Mouse (Mus musculus): ENCODE measurements around the gene Ppfibp1.

Gene Ppfibp1

DNA sequence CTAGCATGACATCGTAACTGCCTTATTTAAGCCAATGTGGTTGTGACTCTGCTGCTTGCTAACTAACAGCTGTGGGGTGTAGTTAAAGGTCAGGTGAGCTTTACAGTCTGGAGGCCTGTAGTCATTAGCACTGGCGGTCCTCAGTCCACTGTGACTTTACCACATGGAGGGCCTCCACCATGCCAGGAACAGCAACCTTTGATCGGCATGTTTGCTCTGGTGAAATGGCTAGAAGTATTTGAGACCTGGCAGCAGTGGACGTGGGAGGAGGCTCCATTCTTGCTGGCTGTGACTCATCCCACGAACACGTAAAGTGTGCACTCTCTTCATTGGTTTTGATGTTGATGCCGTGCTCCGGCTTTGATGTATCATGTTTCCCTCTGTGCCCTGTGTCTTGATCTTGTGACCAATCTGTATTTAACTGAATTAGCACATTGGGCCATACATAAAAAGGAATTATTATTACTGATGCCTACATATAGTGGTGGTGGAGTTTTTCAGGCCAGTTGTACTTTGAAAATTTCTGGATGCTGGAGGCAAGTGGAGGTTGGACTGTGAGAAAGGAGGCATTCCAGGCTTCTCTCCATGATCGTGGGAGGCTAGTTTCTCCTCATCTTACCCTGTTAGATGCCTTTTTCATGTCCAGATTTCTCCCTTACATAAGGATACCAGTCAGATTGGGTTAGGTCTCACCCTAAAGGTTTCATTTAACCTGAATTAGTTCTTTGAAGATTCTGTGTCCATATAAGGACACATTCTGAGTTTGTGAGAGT, 71.8 kb downstream of the Ppfibp1 start:
- DNase-seq (ENCODE audit: low read depth) = peak; percentile 93

DNA sequence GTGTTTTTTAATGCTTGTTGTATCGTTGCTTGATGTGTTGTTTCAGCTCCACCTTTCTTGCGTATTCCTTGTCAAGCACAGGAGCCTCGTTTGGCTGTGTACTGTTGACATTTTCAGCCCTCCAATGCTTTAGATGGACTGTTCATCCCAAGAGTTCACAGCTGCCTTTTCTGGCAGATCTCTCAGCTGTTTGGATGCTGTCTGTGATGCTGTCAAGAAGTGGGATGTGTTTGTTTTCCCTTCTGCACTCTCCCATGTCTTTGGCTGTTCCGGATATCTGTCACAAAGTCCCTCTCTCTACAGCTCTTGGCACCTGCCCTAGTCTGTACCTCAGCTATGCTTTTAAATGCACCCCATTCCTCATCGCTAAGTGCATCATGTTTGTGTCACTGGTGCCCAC, 72.7 kb downstream of the Ppfibp1 start:
- DNase-seq (ENCODE audit: low read depth) = no peak

DNA sequence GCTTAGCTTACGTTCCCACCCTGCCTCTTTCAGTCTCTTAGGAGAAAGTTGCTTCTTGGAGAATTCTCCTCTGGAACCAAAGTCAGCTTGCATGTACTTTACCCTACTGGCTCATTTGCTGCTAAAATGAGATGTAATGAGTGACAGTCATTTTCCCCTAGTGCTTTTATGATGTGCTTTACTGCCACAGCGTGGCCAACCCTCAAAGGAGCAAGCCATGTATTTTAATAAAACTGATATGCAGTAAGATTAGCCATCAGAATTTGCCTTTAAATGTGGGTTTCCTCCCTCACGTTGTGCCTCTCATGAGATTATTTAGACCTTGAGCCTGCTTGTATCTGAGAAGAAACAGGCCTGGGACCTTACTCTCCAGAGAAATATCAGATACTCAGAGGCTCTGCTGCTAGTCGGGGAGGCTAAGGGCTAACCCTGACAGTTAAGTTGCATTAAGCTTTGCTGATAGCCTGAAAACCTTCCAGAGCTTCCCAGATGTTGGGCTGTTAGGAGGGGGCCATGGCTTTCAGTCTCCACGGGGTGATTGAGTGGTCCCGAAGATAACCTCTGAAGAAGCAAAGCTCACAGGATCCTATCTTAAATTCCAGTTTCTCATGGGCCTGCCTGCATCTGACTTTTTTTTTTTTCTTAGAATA, 73.7 kb downstream of the Ppfibp1 start:
- no peak for DNase-seq (ENCODE audit: low read depth)

DNA sequence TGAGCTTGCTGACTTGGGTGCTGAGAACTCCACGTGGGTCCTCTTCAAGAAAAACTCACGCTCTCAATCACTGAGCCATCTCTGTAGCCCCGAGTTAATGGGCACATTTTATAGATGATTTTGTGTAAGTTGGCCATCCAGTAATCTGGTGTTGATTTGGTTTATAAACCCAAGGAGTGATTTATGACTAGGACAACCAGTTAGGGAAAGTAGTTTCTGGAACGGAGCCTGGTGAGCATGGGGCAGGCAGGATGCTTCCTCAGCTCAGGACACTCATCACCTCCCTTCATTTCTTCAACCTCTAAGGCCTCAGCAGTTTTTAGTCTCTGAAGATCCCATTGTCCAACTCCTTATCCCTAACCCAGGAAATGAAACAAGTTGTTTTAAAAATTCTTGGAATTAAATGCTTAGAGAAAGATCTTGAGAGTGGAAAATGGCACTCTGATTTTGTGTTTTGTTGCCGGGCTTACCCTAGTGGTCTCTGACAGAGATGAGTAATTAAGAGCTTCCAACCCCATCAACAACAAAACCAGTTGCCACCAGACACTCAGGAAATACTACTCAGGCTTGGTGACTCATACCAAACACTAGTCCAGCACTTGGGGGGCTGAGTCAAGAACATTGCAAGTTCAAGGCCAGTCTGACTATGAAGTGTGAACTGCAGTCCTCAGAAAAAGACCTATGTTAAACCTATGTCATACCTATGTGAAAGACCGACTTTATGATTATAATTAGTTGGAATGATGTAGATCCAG, 75.3 kb downstream of the Ppfibp1 start:
- no peak for DNase-seq (ENCODE audit: low read depth)

DNA sequence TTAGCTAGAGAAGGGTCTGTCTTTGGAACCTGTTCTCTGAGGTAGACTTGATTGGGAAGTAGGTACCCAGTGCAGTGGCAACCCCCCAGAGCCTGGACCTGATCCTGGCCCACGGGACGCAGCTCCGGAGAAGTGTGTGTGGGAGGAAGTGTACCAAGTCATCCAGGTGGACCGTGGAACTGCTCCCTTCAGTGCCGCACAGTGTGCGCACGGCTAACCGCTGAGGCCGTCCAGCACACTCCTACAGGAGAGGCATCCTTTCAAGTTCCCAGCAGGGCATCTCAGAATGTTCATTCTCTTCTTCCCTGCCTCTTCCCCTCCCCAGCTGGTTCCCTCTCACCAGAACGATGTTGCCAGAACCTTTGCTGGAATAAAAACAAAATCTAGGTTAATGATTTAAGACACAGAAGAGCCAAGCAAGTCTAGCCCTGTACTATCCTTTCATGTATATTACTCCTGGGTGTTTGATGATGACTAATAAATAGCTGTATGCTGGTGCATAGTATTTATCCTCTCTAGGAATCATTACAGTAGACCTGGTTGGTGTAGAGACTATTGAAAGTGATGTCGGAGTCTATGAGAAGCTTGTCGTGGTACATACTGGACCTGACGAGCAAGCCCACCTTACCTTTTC, 77.0 kb downstream of the Ppfibp1 start:
- DNase-seq (ENCODE audit: low read depth) = no peak

DNA sequence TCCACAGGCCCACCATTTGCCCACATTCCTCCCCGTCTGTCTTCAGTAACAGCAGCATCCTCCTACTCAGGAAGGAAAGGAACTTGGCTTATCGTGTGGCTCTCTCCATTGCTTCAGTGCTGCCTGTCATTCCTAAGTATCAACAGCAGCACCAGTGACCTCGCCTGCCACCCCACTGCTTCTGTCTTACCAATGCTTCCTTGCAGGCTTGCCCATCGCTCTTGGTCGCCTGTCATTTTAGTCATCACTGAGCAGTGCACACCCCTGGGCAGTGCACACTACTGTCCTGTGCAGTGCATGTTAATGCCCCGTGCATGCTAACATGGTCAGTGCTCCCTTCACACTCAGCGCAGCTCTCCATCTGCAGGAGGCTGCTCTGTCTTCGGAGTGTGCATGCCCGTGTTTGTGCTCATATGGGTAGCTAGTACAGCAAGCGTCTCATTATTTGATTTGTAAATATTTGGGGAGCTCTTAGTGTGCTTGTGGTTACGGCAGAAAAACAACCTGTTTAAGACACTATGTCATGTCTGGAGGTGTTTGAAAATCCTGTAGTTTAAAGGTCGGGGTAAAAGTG, 78.2 kb downstream of the Ppfibp1 start:
- DNase-seq (ENCODE audit: low read depth) = no peak

DNA sequence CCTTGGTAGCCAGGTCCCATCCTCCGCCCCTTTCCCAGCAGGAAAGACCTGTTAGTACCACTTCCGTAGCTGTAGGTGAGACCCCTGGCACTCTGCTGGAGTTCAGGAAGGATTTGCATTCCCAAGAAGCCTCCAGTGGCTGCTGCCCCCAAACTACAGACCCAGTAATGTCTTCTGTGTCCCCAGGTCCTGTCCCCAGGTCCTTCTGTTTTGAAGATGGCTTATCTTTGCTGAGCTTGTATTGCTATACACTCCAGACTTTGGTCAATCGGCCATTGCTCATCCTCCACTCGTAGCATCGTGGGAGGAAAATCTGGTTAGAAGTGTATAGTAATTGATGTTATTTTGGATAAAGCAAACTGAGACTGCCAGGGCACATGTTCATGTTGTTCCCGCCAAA, 79.5 kb downstream of the Ppfibp1 start:
- DNase-seq (ENCODE audit: low read depth) = no peak

DNA sequence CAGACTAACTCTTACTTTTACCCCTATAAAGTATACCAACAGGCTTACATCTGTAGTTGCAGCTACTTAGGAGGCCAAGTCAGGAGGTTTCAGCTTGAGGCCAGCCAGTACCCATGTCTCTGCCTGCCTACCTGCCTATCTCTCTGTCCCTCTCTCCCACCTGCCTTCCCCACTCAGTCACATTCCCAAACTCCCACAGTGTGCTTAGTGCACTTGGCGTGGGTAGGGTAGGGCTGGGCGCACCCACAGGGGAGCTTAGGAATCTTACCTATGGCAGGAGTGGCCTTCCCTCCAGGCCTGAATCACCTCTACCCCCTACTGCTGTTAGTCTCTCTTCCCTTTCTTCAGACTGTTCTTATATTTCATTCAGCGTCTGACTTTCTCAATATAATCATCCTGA, 82.5 kb downstream of the Ppfibp1 start:
- no peak for DNase-seq (ENCODE audit: low read depth)

DNA sequence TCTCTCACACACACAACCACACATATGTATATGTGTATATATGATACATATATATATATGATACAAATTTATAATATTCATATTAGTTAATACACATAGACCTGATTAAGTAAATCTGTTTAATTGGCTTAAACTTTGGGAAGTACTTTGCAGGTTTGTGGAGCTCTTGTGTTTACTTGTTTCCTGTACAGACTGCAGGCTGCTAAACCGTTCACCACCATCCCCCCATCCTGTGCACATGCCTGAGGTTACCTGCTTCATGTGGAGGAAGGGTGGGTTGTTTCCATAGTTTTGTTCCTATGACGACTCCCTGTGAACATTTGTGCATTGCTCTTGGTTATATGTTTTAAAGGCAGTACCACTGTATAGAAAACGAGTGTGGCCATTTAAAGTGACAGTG, 83.1 kb downstream of the Ppfibp1 start:
- no peak for DNase-seq (ENCODE audit: low read depth)

DNA sequence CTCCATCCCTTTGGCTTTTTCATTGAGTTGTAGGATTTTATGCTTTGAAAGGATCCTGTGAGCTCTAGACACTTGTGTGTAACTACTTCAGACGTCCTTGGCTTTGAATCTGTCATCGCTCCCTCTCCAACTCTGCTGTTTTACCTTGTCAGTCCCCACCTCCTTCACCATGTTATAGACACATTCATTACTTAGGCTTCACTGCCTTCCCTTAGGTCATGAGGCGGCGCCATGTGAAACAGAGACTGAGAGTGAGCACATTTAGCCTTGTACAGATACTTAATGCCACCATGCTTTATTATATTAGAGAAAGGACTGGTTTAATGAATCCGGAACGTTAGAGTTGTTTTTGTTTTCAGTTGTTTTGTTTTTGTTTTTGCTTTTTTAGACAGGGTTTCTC, 83.7 kb downstream of the Ppfibp1 start:
- no peak for DNase-seq (ENCODE audit: low read depth)

DNA sequence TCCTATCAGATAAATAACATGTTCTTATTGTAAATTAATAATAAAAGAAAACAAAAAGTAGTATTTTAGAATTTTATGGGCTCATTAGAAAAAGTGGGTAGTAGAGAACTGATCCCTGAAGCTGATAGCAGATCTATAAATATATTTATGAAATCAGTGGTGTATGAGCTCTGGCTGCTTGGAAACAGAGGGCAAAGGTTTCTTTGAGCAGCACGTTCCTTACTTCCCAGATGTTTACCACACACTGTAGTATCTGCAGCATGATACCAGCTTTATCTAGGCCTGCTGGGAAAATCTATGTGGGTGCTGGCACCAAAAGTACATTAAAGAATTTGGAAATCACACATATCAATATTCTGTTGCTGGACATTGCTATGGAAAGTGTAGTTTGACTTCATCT, 84.5 kb downstream of the Ppfibp1 start:
- no peak for DNase-seq (ENCODE audit: low read depth)

DNA sequence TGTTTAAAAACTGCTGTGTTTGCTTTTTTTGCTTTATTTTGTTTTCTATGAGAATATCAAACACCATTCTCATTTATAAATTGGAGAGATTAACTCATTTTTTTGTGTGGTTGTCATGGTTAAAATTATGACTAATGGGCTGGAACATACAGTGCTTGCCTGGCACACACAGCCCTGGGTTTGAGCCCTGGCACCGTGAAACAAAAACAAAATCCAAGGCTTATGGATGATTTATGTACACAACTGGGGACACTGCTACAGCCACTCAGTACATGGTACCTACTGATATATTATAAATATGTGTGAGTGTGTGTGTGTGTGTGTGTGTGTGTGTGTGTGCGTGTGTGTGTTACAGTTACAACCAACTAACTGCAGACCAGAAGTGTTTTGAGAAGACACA, 85.1 kb downstream of the Ppfibp1 start:
- no peak for DNase-seq (ENCODE audit: low read depth)

DNA sequence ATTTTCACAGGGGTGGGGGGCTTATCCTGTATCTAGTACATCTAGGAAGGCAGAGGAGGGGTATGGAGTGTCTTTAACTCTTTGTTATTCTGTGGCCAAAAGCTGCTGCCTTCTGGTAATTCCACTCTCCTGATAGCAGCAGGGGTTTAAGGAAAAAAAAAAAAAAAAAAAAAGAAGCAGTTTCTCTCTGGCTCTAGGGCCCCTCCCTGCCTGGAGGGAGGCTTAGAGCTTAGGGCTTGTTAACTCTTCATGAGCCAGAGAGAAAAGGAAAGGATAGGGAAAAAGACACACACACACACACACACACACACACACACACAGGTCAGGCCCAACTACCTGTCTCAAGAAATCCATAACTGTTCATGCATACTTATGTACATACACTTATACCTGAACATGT, 85.5 kb downstream of the Ppfibp1 start:
- no peak for DNase-seq (ENCODE audit: low read depth)

DNA sequence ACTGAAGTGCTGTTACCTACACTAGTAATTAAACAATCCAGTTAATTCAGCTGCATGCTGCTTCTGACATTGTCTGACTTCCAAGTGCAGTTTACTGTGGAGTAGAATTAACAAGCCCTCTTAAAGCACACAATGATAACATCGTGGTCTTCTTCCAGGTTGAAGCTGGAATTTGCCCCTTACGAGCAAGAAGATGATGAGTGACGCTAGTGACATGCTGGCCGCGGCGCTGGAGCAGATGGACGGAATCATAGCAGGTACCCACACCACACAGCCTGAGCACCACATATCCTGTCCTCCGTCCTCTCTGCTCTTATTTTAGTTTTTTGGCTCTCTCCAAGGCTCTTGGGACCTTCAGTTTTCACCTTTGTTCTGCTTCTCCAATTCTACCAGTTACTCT, 88.2 kb downstream of the Ppfibp1 start:
- DNase-seq (ENCODE audit: low read depth) = no peak

DNA sequence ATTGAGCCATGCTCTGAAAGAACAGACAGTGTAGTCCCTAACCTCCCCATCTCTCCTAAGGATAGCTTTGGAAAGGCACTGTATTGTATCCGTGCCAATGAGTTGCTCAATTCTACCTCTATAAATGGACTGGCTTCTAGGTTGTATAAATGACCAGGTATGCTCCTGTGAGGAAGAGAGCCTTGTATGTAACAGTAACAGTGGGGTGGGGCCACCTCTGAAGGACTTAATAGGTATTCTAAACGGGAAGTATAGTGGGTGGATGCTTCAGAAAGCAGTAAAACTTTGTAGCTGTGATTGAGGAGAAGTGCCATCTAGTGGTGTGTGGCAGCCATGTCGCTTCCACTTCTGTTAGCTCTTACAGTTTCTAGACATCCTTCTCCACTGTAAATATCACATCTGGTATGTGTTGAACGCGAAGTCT, 90.4 kb downstream of the Ppfibp1 start:
- DNase-seq (ENCODE audit: low read depth) = no peak

DNA sequence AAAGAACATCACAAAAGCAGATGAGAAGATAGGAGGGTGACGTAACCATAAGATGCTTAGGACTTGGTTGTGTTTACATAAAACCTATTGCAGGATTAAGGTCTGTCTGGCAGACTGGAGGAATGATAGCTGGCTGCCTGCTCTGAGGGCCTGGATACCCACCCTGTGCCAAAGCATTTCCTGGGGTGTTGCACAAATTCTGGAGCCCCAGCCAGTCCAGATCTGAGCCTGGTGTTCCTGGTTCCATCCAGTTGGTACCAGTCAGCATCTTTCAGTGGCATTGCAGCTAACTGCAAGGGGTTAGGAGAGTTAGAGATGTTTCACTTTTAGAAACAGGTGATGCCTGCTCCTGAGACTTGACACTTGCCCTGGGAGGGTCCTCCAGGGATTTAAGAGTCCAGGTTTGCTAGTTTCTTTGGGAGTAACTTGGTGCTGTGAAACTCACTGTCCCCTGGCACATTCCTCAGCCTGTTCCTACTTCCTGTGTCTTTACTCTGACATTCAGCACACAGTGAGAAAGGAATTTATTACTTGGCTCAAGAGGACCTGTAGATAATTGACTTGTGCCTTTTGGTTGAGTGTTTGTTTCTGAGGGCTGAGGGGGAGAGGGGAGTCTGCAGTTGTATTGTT, 90.9 kb downstream of the Ppfibp1 start:
- no peak for DNase-seq (ENCODE audit: low read depth)

DNA sequence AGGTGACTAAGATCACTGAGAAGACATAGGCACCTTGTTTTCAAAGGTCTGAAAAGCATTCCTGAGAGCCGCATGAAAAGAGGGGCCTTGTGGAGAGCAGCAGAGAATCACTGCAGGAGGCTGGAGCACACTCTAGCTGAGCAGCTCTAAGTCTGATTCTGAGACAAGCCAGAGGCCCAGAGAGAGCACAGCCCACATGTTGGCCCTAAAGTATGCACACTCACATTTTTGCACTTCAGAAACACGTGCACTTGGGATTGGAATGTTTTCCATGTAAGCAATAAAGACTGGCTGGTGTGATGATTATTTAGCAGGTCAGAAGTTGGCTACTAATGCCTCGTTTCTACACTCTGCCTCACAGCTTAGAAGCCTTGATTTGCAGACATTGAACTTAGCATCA, 91.7 kb downstream of the Ppfibp1 start:
- no peak for DNase-seq (ENCODE audit: low read depth)

DNA sequence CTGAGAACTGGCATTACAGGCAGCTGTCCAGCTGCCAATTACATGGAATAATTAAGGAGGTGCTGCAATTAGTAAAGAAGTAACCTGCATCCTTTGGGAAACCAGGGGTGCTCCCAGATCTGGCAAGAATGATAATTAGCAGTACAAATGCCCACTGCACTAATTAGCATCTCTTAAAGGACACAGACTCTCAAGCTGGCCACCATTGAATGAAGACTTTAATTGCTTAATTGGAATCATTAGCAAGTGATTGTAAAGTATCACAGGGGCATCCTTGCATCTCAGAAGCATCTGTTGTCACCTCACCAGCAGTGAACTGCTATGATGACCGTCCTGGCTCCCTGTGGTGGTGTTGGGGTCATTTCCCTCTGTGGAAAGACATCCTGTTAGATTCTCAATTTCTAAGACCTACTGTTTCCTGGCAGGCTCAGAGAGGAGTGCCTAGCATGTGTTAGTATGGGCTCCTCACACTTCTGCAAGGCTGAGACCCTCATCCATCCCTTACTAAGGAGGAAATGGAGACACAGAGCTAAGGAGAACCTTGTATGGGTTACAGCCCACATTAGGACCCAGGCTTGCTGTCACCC, 93.1 kb downstream of the Ppfibp1 start:
- no peak for DNase-seq (ENCODE audit: low read depth)

DNA sequence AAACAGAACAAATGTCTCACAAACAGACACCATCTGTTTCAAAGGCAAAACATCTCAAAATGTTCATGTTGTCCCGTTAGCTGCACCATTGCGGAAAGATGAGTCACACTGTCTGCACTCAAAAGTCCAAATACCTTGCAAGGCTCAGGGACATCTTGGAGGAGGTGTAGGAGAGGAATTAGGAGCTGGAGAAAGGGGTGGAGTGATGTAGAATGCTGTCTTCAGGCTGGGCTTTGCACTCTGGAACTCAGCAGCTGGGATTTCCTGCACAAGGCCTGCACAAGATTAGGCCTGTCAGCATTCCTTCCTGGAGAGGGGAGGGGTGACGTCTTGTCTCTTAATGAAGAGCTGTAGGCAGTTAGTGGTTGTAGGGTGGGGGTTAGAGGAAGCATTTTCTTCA, 96.3 kb downstream of the Ppfibp1 start:
- no peak for DNase-seq (ENCODE audit: low read depth)

DNA sequence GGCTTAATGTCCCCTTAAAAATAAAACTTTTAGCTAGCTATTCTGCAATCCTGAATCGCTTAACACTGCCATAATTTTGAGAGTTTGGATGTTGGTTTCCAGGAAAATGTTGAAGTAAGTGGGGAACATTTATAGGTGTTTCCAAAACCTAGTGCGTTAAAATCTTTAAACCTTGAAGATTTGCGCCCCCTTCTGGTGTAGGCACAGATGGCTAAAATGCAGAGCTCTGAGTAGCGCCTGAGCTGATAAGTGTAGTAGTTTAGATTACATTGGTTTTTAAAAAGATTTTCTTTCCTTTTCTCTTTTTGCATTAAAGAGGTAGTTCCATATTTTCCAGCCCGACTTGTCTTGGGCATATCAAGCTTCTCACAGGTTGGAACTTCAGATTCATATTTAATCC, 105.9 kb downstream of the Ppfibp1 start:
- DNase-seq (ENCODE audit: low read depth) = no peak

DNA sequence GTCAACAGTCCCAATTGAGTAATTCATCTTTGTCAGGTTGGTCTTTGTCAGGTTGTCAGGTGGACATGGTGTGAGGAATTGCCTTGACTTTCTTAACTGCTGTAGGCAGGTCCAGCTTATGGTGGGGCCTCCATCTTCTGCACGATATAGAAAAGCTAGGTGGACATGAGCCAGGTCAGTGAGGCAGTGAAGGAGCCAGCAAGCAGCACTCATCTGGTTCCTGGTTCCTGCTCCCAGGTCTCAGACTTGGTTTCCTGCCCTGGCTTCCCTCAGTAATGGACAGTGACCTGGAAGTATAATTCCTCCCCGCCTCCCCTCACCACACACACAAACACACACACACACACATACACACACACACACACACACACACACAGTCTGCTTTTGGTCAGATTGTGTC, 107.1 kb downstream of the Ppfibp1 start:
- no peak for DNase-seq (ENCODE audit: low read depth)

DNA sequence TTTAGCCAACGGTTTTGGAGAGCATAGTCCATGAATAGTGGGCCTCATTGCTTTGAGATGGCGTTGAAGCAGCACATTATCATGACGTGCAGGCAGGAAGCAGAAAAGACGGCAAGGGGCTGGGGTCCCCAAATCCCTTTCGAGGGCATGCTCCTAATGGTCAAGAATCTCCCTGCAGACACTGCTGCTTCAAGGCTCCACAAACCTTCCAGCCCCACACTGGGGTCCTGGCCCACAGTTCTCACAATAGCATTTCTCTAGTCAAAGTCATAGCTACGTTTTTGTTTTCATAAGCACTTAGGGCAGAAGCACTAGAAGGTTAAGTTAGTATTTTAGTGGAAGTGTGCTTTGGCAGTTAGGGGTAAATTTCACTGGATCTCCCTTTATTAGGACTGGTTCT, 107.6 kb downstream of the Ppfibp1 start:
- DNase-seq (ENCODE audit: low read depth) = no peak
